Mouse (Mus musculus): ENCODE results near the gene Lama5. TPM values are rescaled to one million over a fixed set of nuclear protein-coding genes. Genes with fewer than 3 reads are reported as not detected.

The Lama5 gene
- total RNA-seq, 2 experiments from 2014 or later = 6.0 to 6.7 TPM

GRCm38 (mm10) chr2:180256296-180257000 is 30.8 kb upstream of the Lama5 start:
- DNase-seq (ENCODE audit: low spot score in 2 of 2) = peak in 1 of 2 experiments; percentile 40
- intact Hi-C loops (cut with DNase I) = loop anchor here (10.0 kb wide), 2 partner anchors 182 to 342 kb away; partner anchors contain the start of gene Mtg2

- DNase-seq (ENCODE audit: low spot score in 2 of 2) = no peak
- intact Hi-C loops (cut with DNase I) = loop anchor here (10.0 kb wide), 2 partner anchors 181 to 341 kb away; partner anchors contain the start of gene Mtg2
Observed at GRCm38 (mm10) chr2:180255701-180256100, 30.0 kb upstream of the Lama5 start.

GRCm38 (mm10) chr2:180254436-180255209 is 29.0 kb upstream of the Lama5 start:
- no peak for DNase-seq (ENCODE audit: low spot score in 2 of 2)
- intact Hi-C loops (cut with DNase I) = loop anchor here (10.0 kb wide), 2 partner anchors 180 to 340 kb away; partner anchors contain the start of gene Mtg2

- intact Hi-C loops (cut with DNase I) = loop anchor here (1.0 to 10.0 kb wide), 4 partner anchors 44 to 337 kb away; partner anchors contain the start of gene Mtg2
Observed at GRCm38 (mm10) chr2:180251838-180252237, 26.2 kb upstream of the Lama5 start.

GRCm38 (mm10) chr2:180250930-180251611 is 25.4 kb upstream of the Lama5 start:
- DNase-seq (ENCODE audit: low spot score in 2 of 2) = peak; percentile 80 to 87
- intact Hi-C loops (cut with DNase I) = loop anchor here (1.0 to 10.0 kb wide), 4 partner anchors 43 to 336 kb away; partner anchors contain the start of gene Mtg2

More at GRCm38 (mm10) chr2:180251838-180252237, 26.2 kb upstream of the Lama5 start:
- DNase-seq (ENCODE audit: low spot score in 2 of 2) = no peak

- intact Hi-C loops (cut with DNase I) = no loop called here
- no peak for DNase-seq (ENCODE audit: low spot score in 2 of 2)
Observed at GRCm38 (mm10) chr2:180248947-180249660, 23.4 kb upstream of the Lama5 start.

- DNase-seq (ENCODE audit: low spot score in 2 of 2) = no peak
- intact Hi-C loops (cut with DNase I) = no loop called here
Observed at GRCm38 (mm10) chr2:180247916-180248315, 22.3 kb upstream of the Lama5 start.

- intact Hi-C loops (cut with DNase I) = no loop called here
- DNase-seq (ENCODE audit: low spot score in 2 of 2) = no peak
Observed at GRCm38 (mm10) chr2:180243108-180243507, 17.4 kb upstream of the Lama5 start.

GRCm38 (mm10) chr2:180238591-180238990 is 12.9 kb upstream of the Lama5 start:
- intact Hi-C loops (cut with DNase I) = no loop called here
- no peak for DNase-seq (ENCODE audit: low spot score in 2 of 2)

GRCm38 (mm10) chr2:180237601-180238345 is 12.1 kb upstream of the Lama5 start:
- intact Hi-C loops (cut with DNase I) = no loop called here
- DNase-seq (ENCODE audit: low spot score in 2 of 2) = no peak

GRCm38 (mm10) chr2:180236930-180237329 is 11.3 kb upstream of the Lama5 start:
- intact Hi-C loops (cut with DNase I) = no loop called here
- no peak for DNase-seq (ENCODE audit: low spot score in 2 of 2)

GRCm38 (mm10) chr2:180236500-180236899 is 10.8 kb upstream of the Lama5 start:
- no peak for DNase-seq (ENCODE audit: low spot score in 2 of 2)
- intact Hi-C loops (cut with DNase I) = no loop called here

- intact Hi-C loops (cut with DNase I) = no loop called here
- no peak for DNase-seq (ENCODE audit: low spot score in 2 of 2)
Observed at GRCm38 (mm10) chr2:180235788-180236187, 10.1 kb upstream of the Lama5 start.

- DNase-seq (ENCODE audit: low spot score in 2 of 2) = no peak
- intact Hi-C loops (cut with DNase I) = no loop called here
Observed at GRCm38 (mm10) chr2:180234980-180235379, 9.3 kb upstream of the Lama5 start.

- no peak for DNase-seq (ENCODE audit: low spot score in 2 of 2)
- intact Hi-C loops (cut with DNase I) = no loop called here
Observed at GRCm38 (mm10) chr2:180234353-180234752, 8.7 kb upstream of the Lama5 start.

GRCm38 (mm10) chr2:180233101-180233904 is 7.6 kb upstream of the Lama5 start:
- DNase-seq (ENCODE audit: low spot score in 2 of 2) = no peak
- intact Hi-C loops (cut with DNase I) = no loop called here

- intact Hi-C loops (cut with DNase I) = no loop called here
- no peak for DNase-seq (ENCODE audit: low spot score in 2 of 2)
Observed at GRCm38 (mm10) chr2:180230482-180230881, 4.8 kb upstream of the Lama5 start.

- intact Hi-C loops (cut with DNase I) = no loop called here
- no peak for DNase-seq (ENCODE audit: low spot score in 2 of 2)
Observed at GRCm38 (mm10) chr2:180229129-180229528, 3.5 kb upstream of the Lama5 start.
